Mouse (Mus musculus) cortical plate, adult 2 months (tissue): ENCODE data around the gene Synpo2.

Experiments
- CTCF ChIP-seq: fragments of 200-500 bp; IDR thresholded peaks from 2 replicates; pipeline ENCODE4 v1.5.1; 2011; ENCODE audit warnings: mild to moderate bottlenecking, control low read depth, low read length; ENCODE audit not compliant: insufficient read depth; ENCODE audit errors: extremely low read depth
- POLR2A ChIP-seq: fragments of 200-500 bp; IDR thresholded peaks from 2 replicates; pipeline ENCODE4 v1.6.1; 2011; ENCODE audit warnings: mild to moderate bottlenecking, low read length, control low read depth; ENCODE audit not compliant: insufficient read depth; ENCODE audit errors: extremely low read depth

DNA sequence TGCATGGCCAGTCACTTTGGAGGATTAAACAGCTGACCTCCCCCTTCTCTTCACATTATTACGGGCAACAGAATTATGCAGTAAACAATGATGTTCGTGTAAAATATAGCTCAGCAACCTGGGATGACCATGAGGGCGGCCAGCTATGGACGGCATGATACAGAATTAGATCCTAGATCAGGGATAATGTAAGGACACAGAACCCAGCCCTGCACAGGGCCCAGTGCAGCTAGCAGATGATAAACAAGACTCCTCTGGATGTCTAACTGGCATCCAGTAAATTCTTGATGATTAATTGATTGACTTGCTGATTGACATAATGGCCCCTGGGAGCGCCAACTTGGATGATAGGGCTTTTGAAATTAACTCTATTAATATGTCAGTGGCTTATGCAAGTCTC lies 83.0 kb downstream of the Synpo2 start:
- TF ChIP-seq POLR2A (no peak), CTCF (no peak)
